Mouse (Mus musculus) olfactory bulb, adult 2 months (tissue): ENCODE results near the gene Ptges3l.

Experiments
- CTCF ChIP-seq: fragments of 200-500 bp; IDR thresholded peaks from 2 replicates; pipeline ENCODE4 v1.5.1; 2012; ENCODE audit warnings: low read depth, mild to moderate bottlenecking, low read length, moderate library complexity; ENCODE audit not compliant: insufficient read depth
- POLR2A ChIP-seq: fragments of 200-500 bp; IDR thresholded peaks from 2 replicates; pipeline ENCODE4 v1.6.1; 2012; ENCODE audit warnings: mild to moderate bottlenecking, low read depth, low read length, moderate library complexity; ENCODE audit not compliant: insufficient read depth

GRCm38 (mm10) chr11:101424925-101425813 is at the start of gene Ptges3l, which contains the start of gene Rundc1:
- TF ChIP-seq CTCF: no peak
- peak; percentile 67 for TF ChIP-seq POLR2A
